Mouse (Mus musculus) mouse embryonic stem cell (cell line): Measurements from ENCODE around the gene Ankmy2.

ENCODE experiments used
- in situ Hi-C, 2 experiments: fragments of 300-500 bp; cut with MboI; formaldehyde crosslinking; loops; 1 replicate in 1 of 2; 3 replicates in 1 of 2; pipeline ENCODE4 v1.14.3; 2019 to 2020; ENCODE audit warnings: low sequenced_read_pairs in 2 of 2, low pct_unique_long_range_greater_than_20kb in 1 of 2, mixed read lengths in 1 of 2; ENCODE audit not compliant: unreplicated experiment in 1 of 2

Ankmy2 gene

GRCm38 (mm10) chr12:36155141-36155641 lies 1.7 kb upstream of the Ankmy2 start:
- in situ Hi-C loops, result no loop called here

GRCm38 (mm10) chr12:36156101-36156636 lies 745 bp upstream of the Ankmy2 start:
- in situ Hi-C loops, result no loop called here

GRCm38 (mm10) chr12:36157304-36157637 lies 357 bp downstream of the Ankmy2 start:
- in situ Hi-C loops, result no loop called here

- in situ Hi-C loops, result no loop called here
Observed at GRCm38 (mm10) chr12:36157638-36158308, 859 bp downstream of the Ankmy2 start, which contains the start of gene Bzw2. Gene Bzw2 (minus strand): TSS chr12:36158080.

- in situ Hi-C loops, result no loop called here
Observed at GRCm38 (mm10) chr12:36164126-36164791, 7.3 kb downstream of the Ankmy2 start.

GRCm38 (mm10) chr12:36165299-36165698 lies 8.4 kb downstream of the Ankmy2 start:
- in situ Hi-C loops, result no loop called here

GRCm38 (mm10) chr12:36177227-36177626 lies 20.3 kb downstream of the Ankmy2 start:
- in situ Hi-C loops, result no loop called here

GRCm38 (mm10) chr12:36182570-36182969 lies 25.7 kb downstream of the Ankmy2 start:
- in situ Hi-C loops, result no loop called here

- in situ Hi-C loops, result no loop called here
Observed at GRCm38 (mm10) chr12:36187081-36187480, 30.2 kb downstream of the Ankmy2 start.

GRCm38 (mm10) chr12:36189610-36190009 lies 32.7 kb downstream of the Ankmy2 start:
- in situ Hi-C loops, result no loop called here

- in situ Hi-C loops, result no loop called here
Observed at GRCm38 (mm10) chr12:36190343-36190742, 33.4 kb downstream of the Ankmy2 start.

- in situ Hi-C loops, result no loop called here
Observed at GRCm38 (mm10) chr12:36194976-36195375, 38.1 kb downstream of the Ankmy2 start.

- in situ Hi-C loops, result loop anchor here in 1 of 2 experiments (25.0 kb wide), 1 partner anchor 457 kb away; no protein-coding TSS in a partner anchor
Observed at GRCm38 (mm10) chr12:36205579-36206119, 48.7 kb downstream of the Ankmy2 start.

GRCm38 (mm10) chr12:36207072-36207799 lies 50.3 kb downstream of the Ankmy2 start:
- in situ Hi-C loops, result loop anchor here in 1 of 2 experiments (25.0 kb wide), 1 partner anchor 455 kb away; no protein-coding TSS in a partner anchor

GRCm38 (mm10) chr12:36207800-36208148 lies 50.9 kb downstream of the Ankmy2 start:
- in situ Hi-C loops, result loop anchor here in 1 of 2 experiments (25.0 kb wide), 1 partner anchor 455 kb away; no protein-coding TSS in a partner anchor

- in situ Hi-C loops, result loop anchor here in 1 of 2 experiments (25.0 kb wide), 1 partner anchor 454 kb away; no protein-coding TSS in a partner anchor
Observed at GRCm38 (mm10) chr12:36208456-36208855, 51.5 kb downstream of the Ankmy2 start.

- in situ Hi-C loops, result loop anchor here in 1 of 2 experiments (25.0 kb wide), 1 partner anchor 452 kb away; no protein-coding TSS in a partner anchor
Observed at GRCm38 (mm10) chr12:36210096-36210495, 53.2 kb downstream of the Ankmy2 start.

- in situ Hi-C loops, result loop anchor here in 1 of 2 experiments (25.0 kb wide), 1 partner anchor 448 kb away; no protein-coding TSS in a partner anchor
Observed at GRCm38 (mm10) chr12:36214389-36215148, 57.7 kb downstream of the Ankmy2 start.
